Mouse (Mus musculus): Measurements from ENCODE around the gene Dock1. TPM values are rescaled to one million over a fixed set of nuclear protein-coding genes. Genes with fewer than 3 reads are reported as not detected.

Gene Dock1
- total RNA-seq, 2 experiments from 2014 or later: 5.6 to 6.0 TPM

GRCm38 (mm10) chr7:134749613-134750012, 79.2 kb downstream of the Dock1 start:
- DNase-seq (ENCODE audit: low spot score): no peak

- DNase-seq (ENCODE audit: low spot score): no peak
Measured at GRCm38 (mm10) chr7:134751496-134751895, 81.0 kb downstream of the Dock1 start.

GRCm38 (mm10) chr7:134753417-134753816, 83.0 kb downstream of the Dock1 start:
- no peak for DNase-seq (ENCODE audit: low spot score)

GRCm38 (mm10) chr7:134757605-134758004, 87.2 kb downstream of the Dock1 start:
- no peak for DNase-seq (ENCODE audit: low spot score)

- no peak for DNase-seq (ENCODE audit: low spot score)
Measured at GRCm38 (mm10) chr7:134761799-134762198, 91.3 kb downstream of the Dock1 start.

GRCm38 (mm10) chr7:134765130-134765529, 94.7 kb downstream of the Dock1 start:
- no peak for DNase-seq (ENCODE audit: low spot score)

GRCm38 (mm10) chr7:134771314-134771713, 100.9 kb downstream of the Dock1 start:
- DNase-seq (ENCODE audit: low spot score): no peak

GRCm38 (mm10) chr7:134772363-134772762, 101.9 kb downstream of the Dock1 start:
- no peak for DNase-seq (ENCODE audit: low spot score)

GRCm38 (mm10) chr7:134772867-134773590, 102.6 kb downstream of the Dock1 start:
- DNase-seq (ENCODE audit: low spot score): no peak

GRCm38 (mm10) chr7:134773761-134774415, 103.4 kb downstream of the Dock1 start:
- no peak for DNase-seq (ENCODE audit: low spot score)

- DNase-seq (ENCODE audit: low spot score): no peak
Measured at GRCm38 (mm10) chr7:134774468-134775162, 104.2 kb downstream of the Dock1 start.

GRCm38 (mm10) chr7:134775671-134776070, 105.2 kb downstream of the Dock1 start:
- no peak for DNase-seq (ENCODE audit: low spot score)

- no peak for DNase-seq (ENCODE audit: low spot score)
Measured at GRCm38 (mm10) chr7:134776306-134776705, 105.9 kb downstream of the Dock1 start.

GRCm38 (mm10) chr7:134779761-134780160, 109.3 kb downstream of the Dock1 start:
- DNase-seq (ENCODE audit: low spot score): no peak

GRCm38 (mm10) chr7:134787110-134787509, 116.7 kb downstream of the Dock1 start:
- DNase-seq (ENCODE audit: low spot score): no peak

GRCm38 (mm10) chr7:134794889-134795288, 124.4 kb downstream of the Dock1 start:
- DNase-seq (ENCODE audit: low spot score): no peak

- no peak for DNase-seq (ENCODE audit: low spot score)
Measured at GRCm38 (mm10) chr7:134800079-134800478, 129.6 kb downstream of the Dock1 start.

GRCm38 (mm10) chr7:134804422-134804821, 134.0 kb downstream of the Dock1 start:
- DNase-seq (ENCODE audit: low spot score): no peak

GRCm38 (mm10) chr7:134806799-134807198, 136.3 kb downstream of the Dock1 start:
- no peak for DNase-seq (ENCODE audit: low spot score)

- DNase-seq (ENCODE audit: low spot score): no peak
Measured at GRCm38 (mm10) chr7:134808406-134808805, 138.0 kb downstream of the Dock1 start.

- no peak for DNase-seq (ENCODE audit: low spot score)
Measured at GRCm38 (mm10) chr7:134809241-134809975, 139.0 kb downstream of the Dock1 start.

GRCm38 (mm10) chr7:134818471-134818870, 148.0 kb downstream of the Dock1 start:
- no peak for DNase-seq (ENCODE audit: low spot score)
